Mouse (Mus musculus) kidney, postnatal 10 days (tissue): ENCODE data around the gene Tigd4.
A peak's percentile ranks its signal among the peaks of the same experiment; 100 is the strongest.
"Not testable (repeated sequence)": the region's sequence is repeated elsewhere in the genome, so short reads cannot be mapped to it uniquely, and the experiment has no call there.

Experiments used
- DNase-seq: peaks from one replicate; pipeline ENCODE4 v3.0.0; 2021; ENCODE audit warnings: mixed read lengths

Tigd4 gene

DNA sequence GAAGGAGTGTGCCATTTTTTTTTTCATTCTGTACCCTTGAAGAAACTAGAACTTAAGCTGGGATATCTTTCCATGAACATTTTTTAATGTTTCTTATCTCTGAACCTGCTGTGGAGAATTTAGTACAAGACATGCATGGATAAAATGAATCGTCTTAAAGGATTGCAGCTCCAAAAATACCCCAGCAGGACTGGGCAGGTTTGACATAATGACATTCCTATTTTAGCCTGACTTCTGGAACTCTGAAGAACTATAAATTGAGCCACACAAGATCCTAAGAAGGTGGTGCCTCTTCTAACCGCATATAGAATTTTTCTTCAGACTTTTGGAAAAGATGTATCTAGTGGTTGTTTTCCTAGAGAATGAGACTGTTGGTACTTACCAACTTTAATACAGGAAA, at the start of gene Tigd4:
Gene Tigd4, plus strand, starts transcription at position 301 of the 400 bp plus-strand sequence.
- no peak for DNase-seq

DNA sequence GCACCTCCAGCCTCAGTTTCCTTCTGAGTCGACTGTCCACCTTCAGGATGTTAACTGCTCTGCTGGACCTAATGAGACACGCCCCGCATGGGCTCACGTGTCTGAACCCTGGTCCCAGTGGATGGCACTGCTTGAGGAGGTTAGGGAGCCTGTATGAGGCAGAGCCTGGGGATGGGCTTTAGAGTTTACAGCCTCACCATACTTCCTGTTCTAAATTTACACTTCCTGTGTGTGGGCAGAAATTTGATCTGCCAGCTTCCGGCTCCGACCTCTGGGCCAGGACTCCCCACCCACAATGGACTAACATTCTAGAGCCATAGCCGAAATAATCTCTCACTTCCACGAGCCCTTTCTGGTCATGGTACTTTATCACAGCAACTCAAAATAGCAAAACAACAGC, 46.2 kb upstream of the Tigd4 start:
- no peak for DNase-seq

DNA sequence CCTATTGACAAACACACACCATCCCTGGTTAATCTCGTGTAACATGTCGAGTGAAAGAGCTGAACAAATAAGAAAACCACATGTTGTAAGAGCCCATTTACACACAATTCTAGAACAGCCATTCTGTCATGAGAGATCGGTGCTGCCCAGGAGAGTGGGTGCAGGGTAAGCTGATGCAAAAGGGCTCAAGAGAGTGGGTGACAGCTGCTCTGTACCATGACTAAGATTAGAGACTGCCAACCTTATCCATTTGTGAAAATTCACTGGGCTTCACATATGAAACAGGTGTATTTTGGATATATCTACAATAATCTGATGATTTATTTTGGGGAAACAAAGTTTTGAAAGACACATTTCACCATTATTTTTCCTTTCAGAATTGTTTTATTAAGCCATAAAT, 37.6 kb upstream of the Tigd4 start:
- DNase-seq: no peak

DNA sequence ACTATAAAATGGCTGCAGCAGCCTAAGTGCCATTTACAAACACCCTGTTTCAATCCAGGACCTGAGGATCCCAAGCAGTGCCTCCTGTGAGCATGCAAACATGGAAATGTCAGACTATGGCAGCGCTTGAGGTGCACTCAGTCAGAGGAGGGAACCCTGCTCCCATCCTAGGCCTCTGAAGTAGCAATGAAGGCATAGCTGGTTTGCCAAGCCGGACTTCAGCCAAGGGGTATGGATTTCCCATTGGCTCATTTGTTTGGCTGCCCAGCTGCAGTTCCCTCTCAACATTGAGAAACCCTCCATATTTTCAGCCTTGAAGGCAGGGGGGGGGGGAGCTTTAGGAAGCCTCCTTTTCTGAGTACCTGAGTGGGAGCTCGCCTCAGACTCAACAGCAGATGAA, 35.1 kb upstream of the Tigd4 start:
- no peak for DNase-seq

DNA sequence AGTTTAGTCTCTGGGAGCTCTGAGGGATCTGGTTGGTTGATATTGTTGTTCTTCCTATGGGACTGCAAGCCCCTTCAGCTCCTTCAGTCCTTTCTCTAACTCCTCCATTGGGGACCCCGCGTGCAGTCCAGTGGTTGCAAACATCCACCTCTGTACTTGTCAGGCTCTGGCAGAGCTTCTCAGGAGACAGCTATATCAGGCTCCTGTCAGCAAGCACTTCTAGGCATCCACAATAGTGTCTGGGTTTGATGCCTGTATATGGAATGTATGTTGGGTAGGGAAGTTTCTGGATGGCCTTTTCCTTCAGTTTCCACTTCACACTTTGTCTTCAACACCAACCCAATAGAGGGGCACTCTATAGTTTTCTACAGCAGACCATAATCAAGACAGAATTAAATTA, 30.5 kb upstream of the Tigd4 start:
- not testable (repeated sequence) for DNase-seq

DNA sequence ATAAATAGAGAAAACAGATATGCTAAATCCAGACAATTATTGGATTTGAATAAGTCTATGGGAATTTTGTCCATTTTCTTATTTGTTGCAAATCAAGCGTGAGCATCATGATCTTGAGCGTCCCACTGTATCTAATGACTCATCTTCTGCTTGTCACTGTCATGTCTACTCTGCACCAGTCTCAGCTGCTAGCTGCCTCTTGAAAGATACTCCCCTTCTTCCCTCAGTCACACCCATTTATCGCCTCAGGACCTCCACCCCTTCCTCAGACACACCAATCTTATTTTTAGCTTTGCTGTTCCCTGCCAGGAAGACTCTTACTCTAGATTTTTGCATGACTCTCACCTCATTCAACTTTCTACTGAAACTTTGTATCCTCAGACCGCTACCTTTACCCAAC, 30.0 kb upstream of the Tigd4 start:
- DNase-seq: no peak

DNA sequence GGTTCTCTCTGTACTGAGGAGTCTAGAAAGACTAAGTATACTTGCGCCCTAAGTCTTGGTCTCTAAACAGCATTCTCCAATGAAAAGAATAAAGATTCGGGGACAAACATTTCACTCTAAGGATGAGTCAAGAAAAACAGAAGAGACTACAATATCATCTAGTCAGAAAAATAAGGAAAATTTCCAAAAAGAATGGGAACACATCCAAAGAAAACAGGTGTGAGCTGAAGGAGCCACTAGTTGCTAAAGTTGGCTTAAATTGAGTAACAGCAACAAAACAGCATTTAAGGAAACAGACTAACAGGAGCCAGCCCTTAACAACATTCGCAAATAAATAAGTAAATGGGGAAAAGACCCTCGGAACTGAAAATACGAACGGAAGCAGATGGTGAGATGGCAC, 24.8 kb upstream of the Tigd4 start:
- DNase-seq: no peak

DNA sequence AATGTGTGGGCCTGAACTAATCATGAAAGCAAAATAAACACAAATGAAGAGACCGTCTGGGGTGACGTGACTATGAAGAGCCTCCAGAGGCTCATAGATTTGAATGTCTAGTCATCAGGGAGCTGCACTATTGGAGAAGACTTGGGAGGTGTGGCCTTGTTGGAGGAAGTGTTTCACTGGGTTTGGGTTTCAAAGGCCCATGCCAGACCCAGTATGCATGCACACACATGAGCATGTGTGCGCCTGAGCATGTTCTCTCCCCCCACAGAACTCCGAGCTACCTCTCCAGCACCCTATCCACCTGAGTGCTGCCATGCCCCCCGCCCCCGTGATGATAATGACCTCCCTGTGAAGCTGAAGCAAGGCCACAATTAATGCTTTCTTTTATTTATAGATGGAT, 23.8 kb upstream of the Tigd4 start:
- no peak for DNase-seq

DNA sequence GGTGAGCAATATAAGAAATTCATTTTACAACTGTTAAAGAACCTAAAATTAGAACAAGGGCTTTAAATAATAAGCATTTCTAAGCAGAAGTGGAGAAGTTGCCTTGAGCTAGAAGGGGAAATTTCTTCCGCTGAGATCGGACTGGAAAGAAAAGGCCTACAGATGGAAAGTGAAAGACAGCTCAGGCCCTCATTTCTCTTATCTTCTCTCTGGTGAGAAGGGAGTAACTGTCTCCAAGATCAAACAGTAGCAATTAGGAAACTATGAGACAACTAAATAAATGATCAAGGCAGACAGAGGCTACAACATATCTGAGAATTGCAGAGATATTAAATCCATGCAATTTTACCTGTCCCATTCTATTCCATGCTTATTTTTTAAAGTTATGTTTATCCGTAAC, 22.9 kb upstream of the Tigd4 start:
- DNase-seq: no peak

DNA sequence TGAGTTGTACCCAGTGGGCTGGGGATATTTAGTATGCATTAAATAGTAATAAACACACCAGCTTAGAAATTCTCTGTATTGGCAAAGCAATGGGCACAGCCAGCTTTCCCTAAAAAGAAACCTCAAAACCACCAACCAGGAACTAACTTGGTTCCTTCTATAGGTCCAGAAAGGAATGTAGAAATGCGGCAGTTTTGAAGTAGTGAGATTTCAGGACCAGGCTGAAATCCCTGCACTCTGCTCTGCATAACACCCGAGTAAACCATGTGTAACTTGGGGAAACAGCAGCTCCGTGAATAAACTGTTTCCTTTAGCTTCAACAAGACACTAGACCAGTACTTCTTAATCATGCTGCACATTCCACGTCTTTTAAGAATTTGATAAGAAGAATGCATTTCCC, 12.7 kb upstream of the Tigd4 start:
- DNase-seq: no peak

DNA sequence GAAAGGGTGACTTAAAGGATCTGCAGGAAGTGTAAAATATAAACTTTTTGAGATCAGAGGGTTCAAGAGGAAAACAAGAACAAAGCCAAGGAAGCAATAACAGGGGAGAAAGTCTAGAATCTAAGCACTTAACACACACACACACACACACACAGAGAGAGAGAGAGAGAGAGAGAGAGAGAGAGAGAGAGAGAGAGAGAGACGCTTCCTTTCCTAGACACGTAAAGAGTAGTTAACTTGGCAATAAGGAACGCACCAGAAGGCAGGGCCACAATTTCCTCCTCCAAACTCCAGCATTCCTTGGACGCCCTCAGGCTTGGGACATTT, 11.7 kb upstream of the Tigd4 start:
- DNase-seq: no peak

DNA sequence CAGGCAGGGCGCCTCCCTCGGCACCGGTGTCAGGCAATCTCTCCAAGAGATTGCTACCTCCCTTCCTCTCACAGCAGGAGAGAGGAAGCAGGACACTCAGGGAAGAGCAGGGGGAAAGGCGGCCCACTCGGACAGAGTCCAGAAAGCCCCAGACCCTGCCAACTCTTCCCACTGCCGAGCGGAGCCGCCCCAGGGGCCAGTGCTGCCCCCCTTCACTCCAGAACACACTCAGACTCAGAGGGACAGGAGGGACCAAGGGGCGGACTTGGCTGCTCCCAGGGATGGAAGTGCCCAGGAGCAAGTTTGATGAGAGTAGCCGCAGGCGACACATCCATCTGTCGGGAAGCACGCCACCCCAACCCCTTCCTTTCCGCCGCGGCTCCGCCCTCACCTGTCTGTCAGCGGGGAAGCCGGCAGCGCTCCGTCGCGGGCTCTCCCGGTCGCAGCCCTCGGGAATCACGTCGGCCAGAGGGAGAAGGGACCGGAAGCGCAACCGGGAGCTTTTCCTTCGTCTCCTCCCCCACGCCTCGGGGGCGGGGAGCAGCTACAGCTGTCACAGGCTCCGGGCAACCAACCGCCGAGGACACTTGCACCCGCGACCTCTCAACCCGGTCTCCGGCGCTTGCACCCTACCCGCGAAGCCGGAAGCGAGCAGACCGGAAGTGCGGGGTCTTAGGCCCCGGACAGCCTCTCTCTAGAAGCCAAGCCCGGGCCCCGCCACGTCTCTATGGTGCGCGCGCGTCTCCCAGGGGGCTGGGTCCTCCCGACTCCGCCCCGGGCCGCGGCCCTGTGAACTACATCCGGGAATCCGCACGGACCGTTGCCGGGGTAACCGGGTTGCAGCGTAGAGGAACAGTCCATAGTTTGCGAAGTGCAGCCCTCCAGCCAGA, 11.1 kb upstream of the Tigd4 start, which contains the start of gene Arfip1:
Gene Arfip1, minus strand, starts transcription at position 603 of the 890 bp plus-strand sequence.
- DNase-seq: peak; percentile 99

DNA sequence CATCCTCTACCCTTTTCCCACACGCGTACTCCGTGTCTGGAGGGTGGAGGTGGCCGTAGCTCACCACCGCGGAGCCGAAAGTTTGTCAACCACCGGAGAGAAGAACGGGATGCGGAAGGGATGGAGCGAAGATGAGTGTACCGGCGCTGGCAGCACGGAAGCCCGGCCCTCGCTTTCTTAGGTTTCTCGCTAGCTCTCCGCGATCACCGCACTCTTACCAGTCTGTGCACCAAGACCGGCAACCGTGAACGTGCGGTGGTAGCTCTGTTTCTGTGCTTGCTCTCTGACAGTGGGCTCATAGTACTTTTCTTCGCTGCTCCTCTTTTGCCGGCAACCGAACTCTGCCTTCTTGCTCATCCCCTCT, 10.5 kb upstream of the Tigd4 start:
- no peak for DNase-seq

DNA sequence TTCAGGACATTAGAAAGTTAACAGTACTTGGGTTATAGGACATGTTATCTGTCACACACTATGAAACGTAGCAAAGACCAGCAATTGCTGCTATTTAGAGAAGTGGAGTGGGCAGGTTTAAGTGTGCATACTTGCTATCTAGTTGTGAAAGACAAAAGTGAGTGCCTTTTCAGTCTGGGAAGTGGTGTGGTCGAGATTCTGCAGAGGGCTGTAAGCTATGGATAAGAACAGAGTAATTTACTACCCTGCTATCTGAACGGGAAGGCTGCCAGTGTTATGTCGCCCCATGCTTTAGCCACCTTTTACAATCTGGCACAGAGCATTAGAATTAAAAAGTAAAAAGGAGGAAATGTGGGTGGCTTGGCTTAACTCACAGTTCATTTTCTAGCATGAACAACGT, 6.6 kb upstream of the Tigd4 start:
- DNase-seq: no peak

DNA sequence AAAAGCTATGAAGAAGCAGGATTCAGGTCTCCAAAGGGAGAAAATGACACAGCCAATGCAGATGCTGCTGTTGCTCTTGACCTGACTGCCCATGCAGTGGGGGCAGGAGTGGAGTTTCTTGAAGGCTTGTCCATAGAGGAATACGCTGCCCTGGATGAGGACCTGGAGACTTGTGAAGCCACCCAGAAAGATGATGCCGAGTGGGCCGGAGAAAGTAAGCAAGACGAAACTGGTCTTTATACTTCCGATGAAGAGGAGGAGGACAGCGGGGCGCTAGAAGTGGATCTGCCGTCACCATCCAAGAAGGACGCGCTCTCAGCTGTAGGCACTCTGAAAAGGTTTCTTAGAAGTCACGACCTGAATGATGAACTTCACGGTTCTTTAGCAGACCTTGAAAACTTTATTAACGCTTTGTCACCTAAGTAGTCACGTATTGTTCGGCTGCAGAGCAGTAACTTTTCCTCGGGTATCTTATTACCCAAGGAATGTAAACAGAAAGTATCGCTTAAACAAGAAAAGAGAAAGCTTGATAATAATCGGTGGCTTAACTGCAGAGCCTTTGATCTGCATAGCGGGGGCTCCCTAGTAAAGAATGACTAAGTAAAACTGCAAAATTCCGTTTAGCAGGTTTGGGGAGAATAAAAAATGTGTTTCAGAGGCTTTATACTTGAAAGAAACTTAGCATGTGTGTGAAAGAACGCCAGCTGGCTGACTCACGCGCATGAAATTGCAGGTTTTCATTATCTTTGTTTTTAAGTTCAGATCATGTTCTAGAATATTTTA, 1.7 kb downstream of the Tigd4 start:
- peak; percentile 12 for DNase-seq

DNA sequence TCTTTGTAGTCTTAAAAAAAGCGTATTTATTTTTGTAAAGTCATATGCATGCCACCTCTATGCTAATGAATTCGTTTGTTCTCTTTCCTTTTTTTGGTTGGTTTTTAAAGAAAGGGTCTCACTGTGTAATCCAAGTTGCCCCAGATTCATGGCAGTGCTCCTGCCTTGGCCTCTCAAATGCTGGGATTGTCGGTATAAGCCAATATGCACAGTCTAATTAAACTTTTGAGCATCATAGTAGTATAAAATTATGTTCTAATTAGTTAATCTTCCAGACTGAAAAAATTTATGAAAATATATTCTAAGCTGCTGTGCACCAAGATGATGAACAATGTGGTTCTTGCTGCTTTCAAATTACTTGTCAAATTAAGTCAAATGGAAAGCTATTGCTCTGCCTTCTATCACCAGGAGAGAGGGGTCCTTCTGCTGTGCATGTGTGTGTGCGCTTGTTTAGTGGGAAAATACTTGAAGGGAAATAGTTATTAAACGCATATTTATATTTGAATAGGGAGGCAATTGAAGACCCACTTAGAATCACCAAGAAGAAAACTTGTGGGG, 2.4 kb downstream of the Tigd4 start:
- no peak for DNase-seq

DNA sequence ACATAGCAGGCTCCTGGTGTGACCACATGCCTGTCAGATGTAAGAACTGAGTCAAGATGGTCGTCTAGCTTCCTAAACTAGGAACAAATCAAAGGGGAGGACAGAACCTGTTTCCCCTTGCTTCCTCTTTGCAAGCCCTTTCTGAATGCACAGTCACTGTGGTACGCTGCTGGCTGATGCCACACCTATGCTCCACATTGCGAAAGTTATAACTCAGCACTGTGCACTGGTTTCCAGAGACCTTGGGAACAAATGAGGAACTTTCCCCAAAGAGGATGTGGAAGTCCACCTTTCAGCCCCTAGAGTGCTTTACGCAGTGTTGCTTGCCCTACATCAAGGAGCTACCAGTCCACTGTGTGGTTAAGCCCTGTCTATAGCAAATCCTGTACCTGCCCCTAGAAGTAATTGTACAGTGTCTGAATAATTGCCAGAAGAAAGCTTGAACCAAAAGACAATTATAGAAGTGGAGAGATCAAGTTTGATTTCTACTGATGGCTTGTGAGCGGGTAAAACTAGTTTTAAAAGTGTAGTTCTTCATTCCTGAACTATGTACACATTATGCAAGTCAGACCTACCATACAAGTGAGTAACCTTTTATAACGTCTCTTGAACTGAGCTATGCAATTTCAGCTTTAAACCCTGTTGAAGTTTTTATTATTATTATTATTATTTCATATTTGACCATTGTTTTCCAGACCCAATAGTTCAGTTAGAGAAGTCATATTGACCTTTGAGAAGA, 4.8 kb downstream of the Tigd4 start:
- no peak for DNase-seq

DNA sequence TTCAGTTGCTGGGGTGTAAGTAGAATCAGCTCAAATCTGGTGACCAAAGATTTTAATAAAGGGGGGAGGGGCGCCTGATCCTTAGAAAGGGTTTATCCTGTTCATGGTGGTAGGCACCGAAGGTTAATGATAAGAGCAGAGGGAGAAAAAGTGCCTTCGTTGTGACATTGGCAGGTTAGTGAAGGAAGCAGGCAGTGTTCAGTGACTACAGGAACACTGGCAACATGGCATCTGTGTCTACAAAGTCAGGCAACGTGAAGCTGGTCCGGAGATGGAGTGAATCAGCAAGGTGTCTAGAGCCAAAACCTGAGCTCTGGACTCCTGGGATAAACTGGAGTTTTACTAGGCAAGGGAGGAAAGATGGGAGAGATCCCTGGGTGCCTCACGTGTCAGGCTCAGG, 5.4 kb downstream of the Tigd4 start:
- no peak for DNase-seq

DNA sequence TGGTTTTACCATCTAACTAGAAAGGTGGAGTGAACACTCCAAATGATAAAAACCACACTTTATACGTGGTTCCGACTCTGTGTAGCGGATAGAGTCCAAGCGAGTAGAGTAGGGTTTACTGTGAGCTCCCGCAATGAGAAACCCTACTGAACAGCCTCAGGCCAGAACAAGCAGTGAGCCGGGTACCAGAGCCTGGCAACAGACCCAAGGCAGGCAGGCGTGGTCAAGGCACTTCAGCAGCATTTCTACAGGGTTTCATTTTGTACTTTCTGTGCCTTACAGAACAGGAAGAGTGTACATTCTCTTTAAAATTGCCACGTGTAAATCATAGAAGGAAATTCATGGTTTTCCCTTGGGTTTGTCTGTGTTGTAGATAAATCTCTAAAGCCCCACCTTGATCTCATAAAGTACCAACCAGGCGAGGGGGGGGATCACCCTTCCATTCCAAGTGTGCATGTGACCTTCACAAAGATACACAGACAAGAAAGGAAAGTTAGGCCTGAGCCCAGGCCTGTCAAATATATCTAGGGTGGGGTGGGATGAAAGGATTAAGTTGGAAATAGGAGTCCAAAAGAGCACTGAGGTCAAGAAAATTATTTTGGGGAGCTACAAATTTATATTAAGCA, 8.6 kb downstream of the Tigd4 start:
- no peak for DNase-seq

DNA sequence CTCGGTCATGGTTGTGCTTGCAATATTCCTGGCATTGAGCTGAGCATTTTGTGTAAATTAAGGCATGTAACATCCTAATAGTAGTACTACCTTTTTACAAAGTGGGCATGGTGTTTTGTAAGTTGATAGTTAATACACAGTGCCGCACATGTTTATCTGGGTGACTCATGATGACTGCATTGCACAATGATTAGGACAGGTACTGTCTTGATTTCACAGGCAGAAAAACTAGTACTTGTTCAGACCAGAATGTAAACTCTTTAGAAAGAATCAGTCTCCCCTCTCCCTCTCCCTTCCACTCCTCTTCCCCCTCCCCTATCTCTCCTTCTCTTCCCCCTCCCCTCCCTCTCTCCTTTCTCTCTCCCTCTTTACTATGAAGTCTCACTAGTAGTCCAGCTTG, 9.4 kb downstream of the Tigd4 start:
- DNase-seq: no peak

DNA sequence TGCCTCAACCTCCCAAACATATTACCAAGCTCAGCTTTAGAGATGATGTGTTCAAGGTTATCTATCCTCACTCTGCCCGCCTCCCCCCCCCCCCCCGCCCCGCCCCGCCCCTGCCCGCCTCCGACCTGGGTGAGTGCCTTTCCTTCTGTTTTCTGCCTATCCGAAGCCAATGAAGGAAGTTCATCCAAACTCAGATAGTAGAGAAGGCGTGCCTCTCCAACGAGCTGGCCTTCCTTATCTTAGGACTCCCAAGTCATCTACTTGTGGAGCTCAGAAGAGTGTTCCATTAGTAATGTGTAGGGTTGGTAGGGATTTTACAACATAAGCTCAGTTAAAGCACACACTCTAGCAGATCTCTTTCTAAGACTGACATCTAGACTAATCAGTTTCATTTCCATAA, 9.8 kb downstream of the Tigd4 start:
- DNase-seq: no peak

DNA sequence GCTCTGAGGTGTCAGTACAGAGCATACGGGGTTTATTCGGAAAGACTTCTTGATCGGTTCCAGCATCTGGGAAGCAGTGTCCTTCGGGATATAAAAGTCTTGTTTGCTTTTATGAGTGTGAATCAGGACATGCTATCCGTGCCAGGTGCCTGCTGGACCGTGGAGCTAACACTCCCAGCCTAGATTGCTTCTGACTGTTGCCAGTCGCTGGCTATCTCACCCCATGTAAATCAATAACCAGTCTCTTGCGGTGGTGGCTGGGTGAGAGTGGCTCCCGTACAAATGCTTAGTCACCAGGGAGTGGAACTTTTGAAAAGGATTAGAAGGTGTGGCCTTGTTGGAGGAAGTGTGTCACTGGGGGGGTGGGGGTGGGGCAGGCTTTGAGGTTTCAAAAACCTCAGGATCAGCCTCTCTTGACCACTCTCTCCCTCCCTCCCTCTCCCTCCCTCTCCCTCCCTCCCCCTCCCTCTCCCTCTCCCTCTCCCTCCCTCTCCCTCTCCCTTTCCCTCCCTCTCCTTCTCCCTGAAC, 16.9 kb downstream of the Tigd4 start:
- DNase-seq: peak; percentile 68
